Mouse (Mus musculus): ENCODE results near the gene Hmgn5.

DNA sequence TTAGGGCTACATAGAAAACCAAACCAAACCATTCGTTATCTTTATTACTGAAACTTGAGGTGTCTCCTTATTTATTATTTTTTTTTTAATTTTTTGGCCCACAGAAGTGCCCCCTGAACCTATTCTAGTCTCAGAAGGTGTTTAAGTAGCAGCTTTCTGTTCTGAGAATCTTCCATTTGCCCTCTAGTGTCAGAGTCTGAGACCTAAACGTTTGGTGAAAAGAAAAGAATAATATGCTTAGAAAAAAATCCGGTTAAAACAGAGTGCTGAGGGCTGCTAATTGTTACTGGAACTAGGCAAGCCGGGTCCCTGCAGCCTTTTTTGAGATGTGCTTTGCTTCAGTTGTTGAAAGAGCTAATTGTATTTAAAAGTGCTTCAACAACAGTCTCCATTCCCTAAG, 962 bp upstream of the Hmgn5 start:
- TF ChIP-seq MAFK (IDR thresholded peaks at IDR 0.05; ENCODE audit: insufficient read depth, low read depth, low read length) (no peak), ZNF384 (IDR thresholded peaks at IDR 0.05; ENCODE audit: low read depth, low read length) (no peak), CHD2 (IDR thresholded peaks at IDR 0.05; ENCODE audit: low read depth, low read length) (no peak), HCFC1 (IDR thresholded peaks at IDR 0.05; ENCODE audit: borderline replicate concordance, insufficient read depth, low read length) (no peak), ZC3H11A (IDR thresholded peaks at IDR 0.05; ENCODE audit: borderline replicate concordance, low read depth, low read length) (no peak)

All from ES-E14 (cell line).